Comparison of ENCODE assay signal across 9 mouse cellular contexts in the genomic region with DNA sequence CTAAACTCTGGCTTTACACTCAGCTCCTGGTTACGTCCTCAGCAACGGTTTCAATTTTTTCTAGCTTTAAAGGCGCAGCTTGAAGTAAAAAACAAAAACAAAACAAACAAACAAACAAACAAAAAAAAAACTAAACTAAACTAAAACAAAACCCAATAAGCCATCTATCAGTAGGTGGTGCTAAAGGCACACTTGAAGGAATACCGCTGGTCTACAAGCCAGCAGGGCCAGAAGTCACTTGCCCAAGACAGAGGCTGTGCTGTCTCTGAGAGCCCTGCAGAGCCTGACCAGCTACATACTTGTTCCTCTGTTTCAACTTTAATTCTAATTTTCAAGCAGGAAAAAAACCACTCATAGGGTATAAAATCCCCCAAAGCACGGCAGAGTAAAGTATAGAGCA. TPM values are rescaled to one million over a fixed set of nuclear protein-coding genes. Genes with fewer than 3 reads are reported as not detected.
DNase-seq lines count a peak whose midpoint lies in the region; ATAC-seq and TF ChIP-seq lines count a peak whose summit lies in the region.
"Had no signal": no experiment of that assay in that cellular context is flagged by ENCODE, and none has a peak within 500 bp of the region (broad histone marks: within the 10 kb centered on the region; RNA-seq: fewer than 3 reads in every experiment).

No protein-coding gene starts in this region.

- 66% methylated on average over 5 of the region's 5 CpGs for WGBS in heart, embryonic 12.5 days
- WGBS in spleen, adult 2 months, result 94% methylated on average over 5 of the region's 5 CpGs

- H3K4me1 ChIP-seq in heart, embryonic 12.5 days (replicated peaks), result no peaks in the 10 kb centered on the region
- no peaks in the 10 kb centered on the region for H3K4me1 ChIP-seq in spleen, adult 2 months (ENCODE audit: control insufficient read depth, insufficient read depth, insufficient read length)
- no peaks in the 10 kb centered on the region for H3K4me1 ChIP-seq in embryonic fibroblast, embryonic 13.5 days (ENCODE audit: control insufficient read depth, insufficient read depth, low read length)
- H3K4me1 ChIP-seq: embryonic facial prominence, embryonic 12.5 days had no signal

- no peak overlapping the region for H3K27ac ChIP-seq in heart, embryonic 12.5 days (ENCODE audit: poor library complexity, severe bottlenecking)
- H3K27ac ChIP-seq in spleen, adult 2 months (ENCODE audit: insufficient read depth, low read length), result no peak overlapping the region
- no peak overlapping the region for H3K27ac ChIP-seq in embryonic fibroblast, embryonic 13.5 days (ENCODE audit: insufficient read depth, low read length)
- H3K27ac ChIP-seq: embryonic facial prominence, embryonic 12.5 days had no signal

- no peak overlapping the region for H3K4me3 ChIP-seq in heart, embryonic 12.5 days
- no peak overlapping the region for H3K4me3 ChIP-seq in spleen, adult 2 months (ENCODE audit: extremely low read depth, insufficient read depth, insufficient read length)
- no peak overlapping the region for H3K4me3 ChIP-seq in embryonic fibroblast, embryonic 13.5 days (ENCODE audit: insufficient read depth, low read length)
- H3K4me3 ChIP-seq: embryonic facial prominence, embryonic 12.5 days had no signal

- no peaks in the 10 kb centered on the region for H3K27me3 ChIP-seq in heart, embryonic 12.5 days (replicated peaks)
- no peaks in the 10 kb centered on the region for H3K27me3 ChIP-seq in spleen, adult 2 months (ENCODE audit: control insufficient read depth, insufficient read depth, low read length)
- H3K27me3 ChIP-seq: embryonic facial prominence, embryonic 12.5 days had no signal

- H3K4me2 ChIP-seq in heart, embryonic 12.5 days, result no peak overlapping the region
- H3K4me2 ChIP-seq: embryonic facial prominence, embryonic 12.5 days had no signal

- no peak for ATAC-seq in heart, embryonic 12.5 days (ENCODE audit: insufficient number of reproducible peaks, low FRiP score)

- no peak overlapping the region for H3K9ac ChIP-seq in heart, embryonic 12.5 days
- H3K9ac ChIP-seq: embryonic facial prominence, embryonic 12.5 days had no signal

- no peak for TF ChIP-seq POLR2A in spleen, adult 2 months (IDR thresholded peaks at IDR 0.05; ENCODE audit: low read depth, low read length)
- no peak for TF ChIP-seq POLR2A in embryonic fibroblast, embryonic 13.5 days (IDR thresholded peaks at IDR 0.05; ENCODE audit: low read depth, low read length)

- TF ChIP-seq CTCF in spleen, adult 2 months (IDR thresholded peaks at IDR 0.05; ENCODE audit: extremely low read depth, insufficient read depth, insufficient read length, insufficient replicate concordance), result peak; percentile 24; the same call in 1 of the 2 replicates
- TF ChIP-seq CTCF in embryonic fibroblast, embryonic 13.5 days (IDR thresholded peaks at IDR 0.05; ENCODE audit: borderline replicate concordance, insufficient read depth, low read length), result 0 out of 2 replicates have a peak, but pooled peaks have one; percentile 11

- 0 out of 2 replicates have a peak, but pooled peaks cover 3% of the 10 kb centered on the region for H3K36me3 ChIP-seq in heart, embryonic 12.5 days
- H3K36me3 ChIP-seq in spleen, adult 2 months (ENCODE audit: control insufficient read depth, insufficient read depth, low read length), result peaks cover 5% of the 10 kb centered on the region
- H3K36me3 ChIP-seq: embryonic facial prominence, embryonic 12.5 days had no signal

- DNase-seq in heart, adult 8-10 months (ENCODE audit: low spot score), result peak; percentile 23
- no peak for DNase-seq in spleen, adult 2 months (ENCODE audit: low read depth in 1 of 2, low spot score in 2 of 2)
- DNase-seq in spleen, adult 12 weeks (ENCODE audit: low spot score), result no peak
- DNase-seq in urinary bladder, postnatal 4 days (ENCODE audit: low spot score in 2 of 2), result no peak
- no peak for DNase-seq in ovary, postnatal 14 days (ENCODE audit: low spot score)
- DNase-seq in T-cell, adult 2 months (ENCODE audit: low spot score), result no peak

- no peaks in the 10 kb centered on the region for H3K9me3 ChIP-seq in heart, embryonic 12.5 days (replicated peaks)
- H3K9me3 ChIP-seq: embryonic facial prominence, embryonic 12.5 days had no signal

RNA-seq across cellular contexts. Expression of gene Ehhadh, which starts 17.9 kb away (rescaled TPM):
- total RNA-seq in heart, adult 8-10 months (2022), result 10 to 100 TPM; 10.8 to 17.3 (median 14.3) TPM
- polyA plus RNA-seq in heart, embryonic 12.5 days (2016; fragmentation: Nextera tagmentation; extraction: Ambion mirVana), result 3.0 and 3.4 TPM in 2 replicates
- polyA plus RNA-seq in spleen, adult 2 months (2012; rRNA removed), result 1.4 and 1.7 TPM in 2 replicates
- polyA plus RNA-seq in embryonic fibroblast, embryonic 13.5 days (2011; ENCODE audit: insufficient read length, low read depth, missing spikeins), result 2.9 and 3.4 TPM in 2 replicates

RNA-seq across cellular contexts. Expression of gene Map3k13, which starts 24.5 kb away (rescaled TPM):
- 1 to 10 TPM in 1 of 4 experiments, under 1 TPM in 3; 0.78 to 1.5 (median 0.84) TPM for total RNA-seq in heart, adult 8-10 months (2022)
- polyA plus RNA-seq in heart, embryonic 12.5 days (2016; fragmentation: Nextera tagmentation; extraction: Ambion mirVana), result 0.84 and 0.91 TPM in 2 replicates
- polyA plus RNA-seq in spleen, adult 2 months (2012; rRNA removed), result 0.16 and 0.20 TPM in 2 replicates
- 0.92 and 0.97 TPM in 2 replicates for polyA plus RNA-seq in embryonic fibroblast, embryonic 13.5 days (2011; ENCODE audit: insufficient read length, low read depth, missing spikeins)
